Mouse (Mus musculus) Patski (cell line): ENCODE results near the gene Cldn7. TPM values are rescaled to one million over a fixed set of nuclear protein-coding genes. Genes with fewer than 3 reads are reported as not detected.
A peak's percentile ranks its signal among the peaks of the same experiment; 100 is the strongest.

Source experiments
- ATAC-seq: fragments of 100-300 bp; one replicate; pipeline ENCODE4 v1.8.0; 2021
- CTCF ChIA-PET: fragments of 350-600 bp; sonication (Branson Sonifier 250); formaldehyde crosslinking; loops from one replicate; lab custom pipeline; 2022; ENCODE audit warnings: inconsistent platforms; lab: Charles Lee
- POLR2A ChIA-PET: fragments of 350-600 bp; sonication (Branson Sonifier 250); formaldehyde crosslinking; loops from one replicate; lab custom pipeline; 2022; ENCODE audit warnings: antibody characterized with exemption, inconsistent platforms; lab: Charles Lee
- DNase-seq: peaks from one replicate; pipeline ENCODE4 v3.0.0-alpha.2; 2011; ENCODE audit warnings: low read depth, low spot score
- H3K27me3 ChIP-seq: fragments of 371-371 bp; one replicate; pipeline ENCODE4 v1.5.1; 2021
- CTCF ChIP-seq: fragments of 100-300 bp; IDR thresholded peaks from one replicate; pipeline ENCODE4 v1.5.1; 2021
- in situ Hi-C: fragments of 300-500 bp; cut with MboI; formaldehyde crosslinking; loops from 3 replicates; pipeline ENCODE4 v1.11.1; 2018; ENCODE audit warnings: low pct_unique_long_range_greater_than_20kb, mixed read lengths
- polyA plus RNA-seq: library from polyadenylated mRNA; unstranded; gene quantifications from one replicate; pipeline ENCODE4 v1.2.3, GENCODE M21; 2021

Cldn7 gene
- polyA plus RNA-seq, 1 experiment from 2014 or later, result not detected

- DNase-seq, result no peak
- no peak for ATAC-seq
- ChIA-PET CTCF (interaction anchor here (1.2 kb wide), 1 partner anchor 22 kb away, joined by 3 read pairs; the partner anchor contains the start of gene Slc2a4), POLR2A (no interaction called here)
- TF ChIP-seq CTCF, result no peak
- in situ Hi-C loops, result no loop called here
- H3K27me3 ChIP-seq, result no peaks in the 10 kb centered on the region
Measured at GRCm38 (mm10) chr11:69970222-69970621, 5.6 kb downstream of the Cldn7 start.

- no peak for TF ChIP-seq CTCF
- POLR2A ChIA-PET, result interaction anchor here (0.6 kb wide), 1 partner anchor 98 kb away, joined by 3 read pairs; no protein-coding TSS in a partner anchor
- DNase-seq (no peak), ATAC-seq (no peak)
- CTCF ChIA-PET, result interaction anchor here (1.2 kb wide), 1 partner anchor 22 kb away, joined by 3 read pairs; the partner anchor contains the start of gene Slc2a4
- in situ Hi-C loops, result no loop called here
- H3K27me3 ChIP-seq, result no peaks in the 10 kb centered on the region
Measured at GRCm38 (mm10) chr11:69970775-69971174, 6.2 kb downstream of the Cldn7 start.

GRCm38 (mm10) chr11:69974907-69975306 lies 10.3 kb downstream of the Cldn7 start:
- ATAC-seq (no peak), DNase-seq (no peak)
- ChIA-PET CTCF (interaction anchor here (1.5 to 1.8 kb wide), 2 partner anchors 19 to 26 kb away, joined by 5 read pairs; no protein-coding TSS in a partner anchor), POLR2A (no interaction called here)
- TF ChIP-seq CTCF, result no peak
- H3K27me3 ChIP-seq, result no peaks in the 10 kb centered on the region
- in situ Hi-C loops, result loop anchor here (25.0 kb wide), 2 partner anchors 563 to 888 kb away; partner anchors contain the start of genes Kdm6b, Per1 and Vamp2

- DNase-seq (no peak), ATAC-seq (no peak)
- ChIA-PET CTCF (interaction anchor here (1.8 kb wide), 1 partner anchor 21 kb away, joined by 5 read pairs; no protein-coding TSS in a partner anchor), POLR2A (no interaction called here)
- H3K27me3 ChIP-seq, result no peaks in the 10 kb centered on the region
- in situ Hi-C loops, result loop anchor here (25.0 kb wide), 2 partner anchors 564 to 889 kb away; partner anchors contain the start of genes Kdm6b, Per1 and Vamp2
- no peak for TF ChIP-seq CTCF
Measured at GRCm38 (mm10) chr11:69976271-69976670, 11.7 kb downstream of the Cldn7 start.

GRCm38 (mm10) chr11:69979827-69980195 lies 15.2 kb downstream of the Cldn7 start:
- DNase-seq (no peak), ATAC-seq (no peak)
- in situ Hi-C loops, result loop anchor here (25.0 kb wide), 2 partner anchors 568 to 893 kb away; partner anchors contain the start of genes Kdm6b, Per1 and Vamp2
- H3K27me3 ChIP-seq, result no peaks in the 10 kb centered on the region
- ChIA-PET CTCF (interaction anchor here (1.3 kb wide), 1 partner anchor 46 kb away, joined by 4 read pairs; no protein-coding TSS in a partner anchor), POLR2A (interaction anchor here (1.0 kb wide), 2 partner anchors 18 to 51 kb away, joined by 6 read pairs; no protein-coding TSS in a partner anchor)
- TF ChIP-seq CTCF, result no peak

- ChIA-PET POLR2A (interaction anchor here (0.9 to 2.2 kb wide), 4 partner anchors 11 to 52 kb away, joined by 3 to 16 read pairs (median 6); partner anchors contain the start of gene Gabarap), CTCF (interaction anchor here (1.3 kb wide), 1 partner anchor 46 kb away, joined by 4 read pairs; no protein-coding TSS in a partner anchor)
- no peak for TF ChIP-seq CTCF
- DNase-seq (peak; percentile 96), ATAC-seq (peak; percentile 66)
- H3K27me3 ChIP-seq, result no peaks in the 10 kb centered on the region
- in situ Hi-C loops, result loop anchor here (25.0 kb wide), 2 partner anchors 568 to 893 kb away; partner anchors contain the start of genes Kdm6b, Per1 and Vamp2
Measured at GRCm38 (mm10) chr11:69980196-69981140, 15.9 kb downstream of the Cldn7 start.

- no peak for TF ChIP-seq CTCF
- POLR2A ChIA-PET, result interaction anchor here (0.9 to 2.2 kb wide), 4 partner anchors 10 to 19 kb away, joined by 3 to 16 read pairs (median 6); partner anchors contain the start of genes Dvl2 and Gabarap
- no peaks in the 10 kb centered on the region for H3K27me3 ChIP-seq
- ATAC-seq (no peak), DNase-seq (no peak)
- CTCF ChIA-PET, result interaction anchor here (0.9 to 1.3 kb wide), 2 partner anchors 32 to 47 kb away, joined by 3 to 4 read pairs; no protein-coding TSS in a partner anchor
- in situ Hi-C loops, result loop anchor here (25.0 kb wide), 2 partner anchors 569 to 894 kb away; partner anchors contain the start of genes Kdm6b, Per1 and Vamp2
Measured at GRCm38 (mm10) chr11:69981141-69981762, 16.7 kb downstream of the Cldn7 start, which contains the start of gene Ctdnep1. Gene Ctdnep1, plus strand, starts transcription at chr11:69981156.

- DNase-seq (no peak), ATAC-seq (no peak)
- ChIA-PET CTCF (interaction anchor here (0.9 kb wide), 1 partner anchor 33 kb away, joined by 3 read pairs; no protein-coding TSS in a partner anchor), POLR2A (interaction anchor here (0.6 to 2.2 kb wide), 4 partner anchors 9 to 456 kb away, joined by 3 to 16 read pairs (median 6); partner anchors contain the start of genes Dvl2 and Gabarap)
- H3K27me3 ChIP-seq, result no peaks in the 10 kb centered on the region
- TF ChIP-seq CTCF, result no peak
- in situ Hi-C loops, result loop anchor here (25.0 kb wide), 2 partner anchors 570 to 895 kb away; partner anchors contain the start of genes Kdm6b, Per1 and Vamp2
Measured at GRCm38 (mm10) chr11:69982225-69982624, 17.6 kb downstream of the Cldn7 start, which contains the start of gene Elp5. Gene Elp5, minus strand, starts transcription at chr11:69982517.

GRCm38 (mm10) chr11:69982877-69983276 lies 18.3 kb downstream of the Cldn7 start:
- no peak for ATAC-seq
- no peak for TF ChIP-seq CTCF
- ChIA-PET CTCF (no interaction called here), POLR2A (interaction anchor here (1.6 kb wide), 1 partner anchor 14 kb away, joined by 7 read pairs; no protein-coding TSS in a partner anchor)
- in situ Hi-C loops, result loop anchor here (25.0 kb wide), 2 partner anchors 571 to 896 kb away; partner anchors contain the start of genes Kdm6b, Per1 and Vamp2
- no peaks in the 10 kb centered on the region for H3K27me3 ChIP-seq
- DNase-seq, result no peak
